Mouse (Mus musculus): ENCODE data around the gene Pip4k2c. TPM values are rescaled to one million over a fixed set of nuclear protein-coding genes. Genes with fewer than 3 reads are reported as not detected.

Pip4k2c gene
- polyA plus RNA-seq, 1 experiment from 2014 or later = 20.3 TPM

- Histone ChIP-seq H3K9ac (ENCODE audit: low read length) (no peak overlapping the region), H3K36me3 (ENCODE audit: control insufficient read depth, insufficient read depth, low read length) (no peaks in the 10 kb centered on the region), H3K4me2 (ENCODE audit: low read depth, severe bottlenecking) (no peak overlapping the region), H3K4me3 (ENCODE audit: low read depth, low read length) (no peak overlapping the region), H3K27ac (replicated peaks; ENCODE audit: low read depth, low read length) (no peak overlapping the region), H3K9me3 (ENCODE audit: control insufficient read depth, low read length) (no peaks in the 10 kb centered on the region), H3K27me3 (ENCODE audit: control insufficient read depth, insufficient read depth, low read length) (no peaks in the 10 kb centered on the region), H3K4me1 (ENCODE audit: control insufficient read depth, insufficient read depth, low read length) (no peaks in the 10 kb centered on the region)
- ATAC-seq (ENCODE audit: insufficient number of reproducible peaks, low FRiP score, low TSS enrichment, low read depth) (no peak), DNase-seq (ENCODE audit: low spot score) (no peak)
- WGBS = 94% methylated on average over 11 of the region's 11 CpGs
Measured at GRCm38 (mm10) chr10:127216456-127216855, 5.1 kb upstream of the Pip4k2c start.

GRCm38 (mm10) chr10:127214422-127214803 is 3.0 kb upstream of the Pip4k2c start:
- Histone ChIP-seq H3K9me3 (ENCODE audit: control insufficient read depth, low read length) (no peaks in the 10 kb centered on the region), H3K4me1 (ENCODE audit: control insufficient read depth, insufficient read depth, low read length) (no peaks in the 10 kb centered on the region), H3K4me2 (ENCODE audit: low read depth, severe bottlenecking) (no peak overlapping the region), H3K27ac (replicated peaks; ENCODE audit: low read depth, low read length) (no peak overlapping the region), H3K36me3 (ENCODE audit: control insufficient read depth, insufficient read depth, low read length) (no peaks in the 10 kb centered on the region; the same call in 1 of the 2 replicates), H3K27me3 (ENCODE audit: control insufficient read depth, insufficient read depth, low read length) (no peaks in the 10 kb centered on the region), H3K4me3 (ENCODE audit: low read depth, low read length) (no peak overlapping the region), H3K9ac (ENCODE audit: low read length) (no peak overlapping the region)
- no peak for ATAC-seq (ENCODE audit: insufficient number of reproducible peaks, low FRiP score, low TSS enrichment, low read depth)
- DNase-seq (ENCODE audit: low spot score) = no peak
- WGBS = 54% methylated on average over 1 of the region's 1 CpGs

GRCm38 (mm10) chr10:127213704-127214421 is 2.5 kb upstream of the Pip4k2c start:
- Histone ChIP-seq H3K27ac (replicated peaks; ENCODE audit: low read depth, low read length) (no peak overlapping the region), H3K4me3 (ENCODE audit: low read depth, low read length) (no peak overlapping the region), H3K4me2 (ENCODE audit: low read depth, severe bottlenecking) (no peak overlapping the region), H3K9ac (ENCODE audit: low read length) (no peak overlapping the region), H3K9me3 (ENCODE audit: control insufficient read depth, low read length) (no peaks in the 10 kb centered on the region), H3K27me3 (ENCODE audit: control insufficient read depth, insufficient read depth, low read length) (no peaks in the 10 kb centered on the region), H3K4me1 (ENCODE audit: control insufficient read depth, insufficient read depth, low read length) (no peaks in the 10 kb centered on the region), H3K36me3 (ENCODE audit: control insufficient read depth, insufficient read depth, low read length) (no peaks in the 10 kb centered on the region; the same call in 1 of the 2 replicates)
- ATAC-seq (ENCODE audit: insufficient number of reproducible peaks, low FRiP score, low TSS enrichment, low read depth) (no peak), DNase-seq (ENCODE audit: low spot score) (no peak)
- WGBS = 86% methylated on average over 13 of the region's 13 CpGs

- Histone ChIP-seq H3K27ac (replicated peaks; ENCODE audit: low read depth, low read length) (no peak overlapping the region), H3K27me3 (ENCODE audit: control insufficient read depth, insufficient read depth, low read length) (no peaks in the 10 kb centered on the region), H3K9ac (ENCODE audit: low read length) (no peak overlapping the region), H3K9me3 (ENCODE audit: control insufficient read depth, low read length) (no peaks in the 10 kb centered on the region), H3K4me1 (ENCODE audit: control insufficient read depth, insufficient read depth, low read length) (no peaks in the 10 kb centered on the region), H3K4me2 (ENCODE audit: low read depth, severe bottlenecking) (no peak overlapping the region), H3K36me3 (ENCODE audit: control insufficient read depth, insufficient read depth, low read length) (no peaks in the 10 kb centered on the region; the same call in 1 of the 2 replicates), H3K4me3 (ENCODE audit: low read depth, low read length) (no peak overlapping the region)
- DNase-seq (ENCODE audit: low spot score) = no peak
- ATAC-seq (ENCODE audit: insufficient number of reproducible peaks, low FRiP score, low TSS enrichment, low read depth) = no peak
- 88% methylated on average over 8 of the region's 8 CpGs for WGBS
Measured at GRCm38 (mm10) chr10:127213272-127213671, 1.9 kb upstream of the Pip4k2c start.

GRCm38 (mm10) chr10:127210961-127211405 is 402 bp downstream of the Pip4k2c start:
- Histone ChIP-seq H3K4me2 (ENCODE audit: low read depth, severe bottlenecking) (peak overlapping the region; percentile 93), H3K4me3 (ENCODE audit: low read depth, low read length) (peak overlapping the region; percentile 94), H3K27me3 (ENCODE audit: control insufficient read depth, insufficient read depth, low read length) (no peaks in the 10 kb centered on the region), H3K9me3 (ENCODE audit: control insufficient read depth, low read length) (no peaks in the 10 kb centered on the region), H3K4me1 (ENCODE audit: control insufficient read depth, insufficient read depth, low read length) (no peaks in the 10 kb centered on the region), H3K9ac (ENCODE audit: low read length) (peak overlapping the region; percentile 81), H3K27ac (replicated peaks; ENCODE audit: low read depth, low read length) (no peak overlapping the region), H3K36me3 (ENCODE audit: control insufficient read depth, insufficient read depth, low read length) (peaks cover 2% of the 10 kb centered on the region; the same call in 1 of the 2 replicates)
- WGBS = 0% methylated on average over 25 of the region's 25 CpGs
- DNase-seq (ENCODE audit: low spot score) (no peak), ATAC-seq (ENCODE audit: insufficient number of reproducible peaks, low FRiP score, low TSS enrichment, low read depth) (peak; percentile 60)

- Histone ChIP-seq H3K27me3 (ENCODE audit: control insufficient read depth, insufficient read depth, low read length) (no peaks in the 10 kb centered on the region), H3K27ac (replicated peaks; ENCODE audit: low read depth, low read length) (no peak overlapping the region), H3K4me1 (ENCODE audit: control insufficient read depth, insufficient read depth, low read length) (no peaks in the 10 kb centered on the region), H3K36me3 (ENCODE audit: control insufficient read depth, insufficient read depth, low read length) (peaks cover 2% of the 10 kb centered on the region; the same call in 1 of the 2 replicates), H3K9ac (ENCODE audit: low read length) (no peak overlapping the region), H3K4me3 (ENCODE audit: low read depth, low read length) (peak overlapping the region; percentile 94), H3K4me2 (ENCODE audit: low read depth, severe bottlenecking) (peak overlapping the region; percentile 93; the same call in 1 of the 2 replicates), H3K9me3 (ENCODE audit: control insufficient read depth, low read length) (no peaks in the 10 kb centered on the region)
- ATAC-seq (ENCODE audit: insufficient number of reproducible peaks, low FRiP score, low TSS enrichment, low read depth) (no peak), DNase-seq (ENCODE audit: low spot score) (no peak)
- 88% methylated on average over 13 of the region's 13 CpGs for WGBS
Measured at GRCm38 (mm10) chr10:127209928-127210570, 1.3 kb downstream of the Pip4k2c start.

- H3K4me3 ChIP-seq (ENCODE audit: low read depth, low read length) = no peak overlapping the region
- ATAC-seq (ENCODE audit: insufficient number of reproducible peaks, low FRiP score, low TSS enrichment, low read depth) = no peak
- WGBS = 79% methylated on average over 4 of the region's 4 CpGs
Measured at GRCm38 (mm10) chr10:127208921-127209320, 2.5 kb downstream of the Pip4k2c start.

GRCm38 (mm10) chr10:127205373-127205772 is 6.0 kb downstream of the Pip4k2c start:
- Histone ChIP-seq H3K4me2 (ENCODE audit: low read depth, severe bottlenecking) (no peak overlapping the region), H3K9me3 (ENCODE audit: control insufficient read depth, low read length) (no peaks in the 10 kb centered on the region), H3K27me3 (ENCODE audit: control insufficient read depth, insufficient read depth, low read length) (no peaks in the 10 kb centered on the region), H3K27ac (replicated peaks; ENCODE audit: low read depth, low read length) (no peak overlapping the region), H3K9ac (ENCODE audit: low read length) (no peak overlapping the region), H3K4me1 (ENCODE audit: control insufficient read depth, insufficient read depth, low read length) (no peaks in the 10 kb centered on the region), H3K36me3 (ENCODE audit: control insufficient read depth, insufficient read depth, low read length) (peaks cover 13% of the 10 kb centered on the region), H3K4me3 (ENCODE audit: low read depth, low read length) (no peak overlapping the region)
- ATAC-seq (ENCODE audit: insufficient number of reproducible peaks, low FRiP score, low TSS enrichment, low read depth) (no peak), DNase-seq (ENCODE audit: low spot score) (no peak)
- 94% methylated on average over 10 of the region's 10 CpGs for WGBS

More at GRCm38 (mm10) chr10:127208921-127209320, 2.5 kb downstream of the Pip4k2c start:
- Histone ChIP-seq H3K36me3 (ENCODE audit: control insufficient read depth, insufficient read depth, low read length) (peaks cover 3% of the 10 kb centered on the region; the same call in 1 of the 2 replicates), H3K27me3 (ENCODE audit: control insufficient read depth, insufficient read depth, low read length) (no peaks in the 10 kb centered on the region), H3K4me2 (ENCODE audit: low read depth, severe bottlenecking) (no peak overlapping the region), H3K27ac (replicated peaks; ENCODE audit: low read depth, low read length) (no peak overlapping the region), H3K9ac (ENCODE audit: low read length) (no peak overlapping the region), H3K9me3 (ENCODE audit: control insufficient read depth, low read length) (no peaks in the 10 kb centered on the region), H3K4me1 (ENCODE audit: control insufficient read depth, insufficient read depth, low read length) (no peaks in the 10 kb centered on the region)
- no peak for DNase-seq (ENCODE audit: low spot score)

All from limb, embryonic 11.5 days (tissue).